Mouse (Mus musculus) small intestine, adult 2 months (tissue): ENCODE measurements around the gene Trak1. TPM values are rescaled to one million over a fixed set of nuclear protein-coding genes. Genes with fewer than 3 reads are reported as not detected.
A peak's percentile ranks its signal among the peaks of the same experiment; 100 is the strongest.

Experiments used
- H3K27ac ChIP-seq: fragments of 200-500 bp; 2 replicates; pipeline ENCODE4 v1.5.1; 2012; ENCODE audit warnings: low read depth, low read length, control low read depth, inconsistent platforms; ENCODE audit not compliant: insufficient read depth
- H3K27me3 ChIP-seq: fragments of 200-500 bp; 2 replicates; pipeline ENCODE4 v1.6.1; 2012; ENCODE audit warnings: mild to moderate bottlenecking, moderate library complexity, low read length, inconsistent platforms; ENCODE audit not compliant: control insufficient read depth, insufficient read depth
- H3K36me3 ChIP-seq: fragments of 200-500 bp; 2 replicates; pipeline ENCODE4 v1.6.1; 2012; ENCODE audit warnings: mild to moderate bottlenecking, low read length, control low read depth, inconsistent platforms; ENCODE audit not compliant: control insufficient read depth, insufficient read depth
- H3K4me1 ChIP-seq: fragments of 200-500 bp; 2 replicates; pipeline ENCODE4 v1.6.1; 2012; ENCODE audit warnings: low read length, inconsistent platforms, mixed read lengths; ENCODE audit not compliant: control insufficient read depth, insufficient read depth, insufficient read length
- H3K4me3 ChIP-seq: fragments of 200-500 bp; 2 replicates; pipeline ENCODE4 v1.5.1; 2012; ENCODE audit warnings: low read depth, mild to moderate bottlenecking, control low read depth, inconsistent platforms, low read length, moderate library complexity
- CTCF ChIP-seq: fragments of 200-500 bp; IDR thresholded peaks from 2 replicates; pipeline ENCODE4 v1.5.1; 2012; ENCODE audit warnings: low read depth, mild to moderate bottlenecking, control low read depth, inconsistent platforms, low read length, moderate library complexity, mixed read lengths; ENCODE audit not compliant: insufficient replicate concordance, insufficient read length; ENCODE audit errors: extremely low read depth
- POLR2A ChIP-seq: fragments of 200-500 bp; IDR thresholded peaks from 2 replicates; pipeline ENCODE4 v1.6.1; 2012; ENCODE audit warnings: low read depth, mild to moderate bottlenecking, control low read depth, inconsistent platforms, low read length, moderate library complexity
- WGBS: fragments of 180-500 bp; shearing (Covaris S2); methylation state at CpG from one replicate; pipeline ENCODE4 v1.1.7; 2018; 5-methylcytosine and 5-hydroxymethylcytosine counted together
- polyA plus RNA-seq: library from polyadenylated mRNA; depleted of rRNA; stranded (reverse); fragments of >200 nt; gene quantifications from 2 replicates; pipeline ENCODE4 v1.2.3, GENCODE M21; 2012

The Trak1 gene
- polyA plus RNA-seq, 1 experiment, result 99.8 TPM

GRCm38 (mm10) chr9:121419573-121419972, 122.3 kb downstream of the Trak1 start:
- WGBS, result 25% methylated on average over 7 of the region's 7 CpGs
- Histone ChIP-seq H3K4me3 (no peak overlapping the region; the same call in 1 of the 2 replicates), H3K36me3 (no peaks in the 10 kb centered on the region), H3K27ac (peak overlapping the region; percentile 28; the same call in 1 of the 2 replicates), H3K4me1 (peaks cover 59% of the 10 kb centered on the region), H3K27me3 (no peaks in the 10 kb centered on the region)
- TF ChIP-seq POLR2A, result no peak
- no peak for TF ChIP-seq CTCF

- TF ChIP-seq CTCF, result no peak
- no peak for TF ChIP-seq POLR2A
- no peaks in the 10 kb centered on the region for H3K36me3 ChIP-seq
- 32% methylated on average over 6 of the region's 6 CpGs for WGBS
- H3K4me1 ChIP-seq, result peaks cover 63% of the 10 kb centered on the region
- H3K4me3 ChIP-seq, result no peak overlapping the region
- H3K27ac ChIP-seq, result no peak overlapping the region; the same call in 1 of the 2 replicates
- H3K27me3 ChIP-seq, result no peaks in the 10 kb centered on the region
Observed at GRCm38 (mm10) chr9:121420817-121421216, 123.5 kb downstream of the Trak1 start.

GRCm38 (mm10) chr9:121422402-121422801, 125.1 kb downstream of the Trak1 start:
- Histone ChIP-seq H3K4me1 (peaks cover 65% of the 10 kb centered on the region), H3K27ac (peak overlapping the region; percentile 70), H3K4me3 (no peak overlapping the region), H3K27me3 (no peaks in the 10 kb centered on the region), H3K36me3 (no peaks in the 10 kb centered on the region; the same call in 1 of the 2 replicates)
- WGBS, result 23% methylated on average over 5 of the region's 5 CpGs
- TF ChIP-seq POLR2A (no peak), CTCF (no peak)

- Histone ChIP-seq H3K36me3 (peaks cover 4% of the 10 kb centered on the region), H3K4me1 (peaks cover 66% of the 10 kb centered on the region), H3K27ac (peak overlapping the region; percentile 45), H3K27me3 (no peaks in the 10 kb centered on the region), H3K4me3 (no peak overlapping the region)
- 52% methylated on average over 6 of the region's 6 CpGs for WGBS
- TF ChIP-seq CTCF, result no peak
- TF ChIP-seq POLR2A, result no peak
Observed at GRCm38 (mm10) chr9:121423621-121424020, 126.3 kb downstream of the Trak1 start.

GRCm38 (mm10) chr9:121424281-121425164, 127.2 kb downstream of the Trak1 start:
- Histone ChIP-seq H3K36me3 (peaks cover 4% of the 10 kb centered on the region), H3K4me1 (peaks cover 64% of the 10 kb centered on the region), H3K27me3 (no peaks in the 10 kb centered on the region), H3K4me3 (no peak overlapping the region), H3K27ac (peak overlapping the region; percentile 26)
- WGBS, result 51% methylated on average over 16 of the region's 16 CpGs
- TF ChIP-seq POLR2A (no peak), CTCF (no peak)

GRCm38 (mm10) chr9:121426451-121426850, 129.1 kb downstream of the Trak1 start:
- no peak for TF ChIP-seq POLR2A
- no peak for TF ChIP-seq CTCF
- 55% methylated on average over 3 of the region's 3 CpGs for whole genome bisulfite sequencing
- H3K4me1 ChIP-seq, result peaks cover 54% of the 10 kb centered on the region
- no peak overlapping the region for H3K27ac ChIP-seq
- no peaks in the 10 kb centered on the region for H3K27me3 ChIP-seq
- no peak overlapping the region for H3K4me3 ChIP-seq
- H3K36me3 ChIP-seq, result peaks cover 7% of the 10 kb centered on the region

- no peak for TF ChIP-seq POLR2A
- TF ChIP-seq CTCF, result no peak
- Histone ChIP-seq H3K27ac (no peak overlapping the region), H3K36me3 (peaks cover 9% of the 10 kb centered on the region), H3K4me3 (no peak overlapping the region), H3K4me1 (peaks cover 51% of the 10 kb centered on the region), H3K27me3 (no peaks in the 10 kb centered on the region)
- 87% methylated on average over 5 of the region's 5 CpGs for WGBS
Observed at GRCm38 (mm10) chr9:121426902-121427301, 129.6 kb downstream of the Trak1 start.
